Mouse (Mus musculus) midbrain, embryonic 12.5 days (tissue): ENCODE results near the gene Ldlrad3. TPM values are rescaled to one million over a fixed set of nuclear protein-coding genes. Genes with fewer than 3 reads are reported as not detected.
A peak's percentile ranks its signal among the peaks of the same experiment; 100 is the strongest.

ENCODE experiments used
- ATAC-seq: fragments of 200-750 bp; cut with Nextera tagmentation; 2 replicates; pipeline ENCODE4 v1.8.0; 2017; ENCODE audit warnings: low read depth, moderate TSS enrichment, moderate library complexity; ENCODE audit not compliant: low FRiP score
- H3K27ac ChIP-seq: fragments of 300-500 bp; sonication (generic); replicated peaks from 2 replicates; pipeline ENCODE4 v1.5.1; 2016; ENCODE audit warnings: mild to moderate bottlenecking
- H3K27me3 ChIP-seq: fragments of 300-500 bp; sonication (generic); 2 replicates; pipeline ENCODE4 v1.6.1; 2016; ENCODE audit warnings: mild to moderate bottlenecking
- H3K36me3 ChIP-seq: fragments of 300-500 bp; sonication (generic); 2 replicates; pipeline ENCODE4 v1.6.1; 2016
- H3K4me1 ChIP-seq: fragments of 300-500 bp; sonication (generic); 2 replicates; pipeline ENCODE4 v1.6.1; 2016
- H3K4me2 ChIP-seq: fragments of 300-500 bp; sonication (generic); replicated peaks from 2 replicates; pipeline ENCODE4 v1.6.1; 2016; ENCODE audit warnings: mild to moderate bottlenecking, moderate library complexity
- H3K4me3 ChIP-seq: fragments of 300-500 bp; sonication (generic); 2 replicates; pipeline ENCODE4 v1.5.1; 2016; ENCODE audit warnings: mild to moderate bottlenecking
- H3K9ac ChIP-seq: fragments of 300-500 bp; sonication (generic); replicated peaks from 2 replicates; pipeline ENCODE4 v1.6.1; 2016; ENCODE audit warnings: mild to moderate bottlenecking, moderate library complexity
- H3K9me3 ChIP-seq: fragments of 300-500 bp; sonication (generic); 2 replicates; pipeline ENCODE4 v1.6.1; 2016; ENCODE audit warnings: mild to moderate bottlenecking
- WGBS: fragments of 180-500 bp; shearing (Covaris S2); methylation state at CpG from one replicate; pipeline ENCODE4 v1.1.7; 2016; 5-methylcytosine and 5-hydroxymethylcytosine counted together
- polyA plus RNA-seq: library from polyadenylated mRNA; unstranded; fragments of >200 nt; fragmentation: Nextera tagmentation; extraction: Ambion mirVana; gene quantifications from 2 replicates; pipeline ENCODE4 v1.2.1, GENCODE M21; 2016

The Ldlrad3 gene
- polyA plus RNA-seq, 1 experiment from 2014 or later, result 58.8 TPM

GRCm38 (mm10) chr2:102103955-102104354, 82.2 kb downstream of the Ldlrad3 start:
- Histone ChIP-seq H3K4me2 (no peak overlapping the region), H3K4me1 (no peaks in the 10 kb centered on the region), H3K36me3 (no peaks in the 10 kb centered on the region), H3K27me3 (no peaks in the 10 kb centered on the region), H3K4me3 (no peak overlapping the region), H3K9me3 (no peaks in the 10 kb centered on the region), H3K9ac (no peak overlapping the region), H3K27ac (no peak overlapping the region)
- ATAC-seq, result no peak
- 86% methylated on average over 12 of the region's 12 CpGs for WGBS

GRCm38 (mm10) chr2:102100490-102100889, 85.7 kb downstream of the Ldlrad3 start:
- ATAC-seq, result no peak
- Histone ChIP-seq H3K4me2 (no peak overlapping the region), H3K9ac (no peak overlapping the region), H3K27me3 (no peaks in the 10 kb centered on the region), H3K4me1 (no peaks in the 10 kb centered on the region; the same call in 1 of the 2 replicates), H3K27ac (no peak overlapping the region), H3K4me3 (no peak overlapping the region), H3K36me3 (no peaks in the 10 kb centered on the region), H3K9me3 (no peaks in the 10 kb centered on the region)
- WGBS, result 60% methylated on average over 4 of the region's 4 CpGs

- 87% methylated on average over 14 of the region's 14 CpGs for WGBS
- Histone ChIP-seq H3K9me3 (no peaks in the 10 kb centered on the region), H3K36me3 (no peaks in the 10 kb centered on the region), H3K27me3 (no peaks in the 10 kb centered on the region), H3K4me2 (no peak overlapping the region), H3K27ac (no peak overlapping the region), H3K4me3 (no peak overlapping the region), H3K9ac (no peak overlapping the region), H3K4me1 (peaks cover 5% of the 10 kb centered on the region; the same call in 1 of the 2 replicates)
- ATAC-seq, result no peak
Measured at GRCm38 (mm10) chr2:102099702-102100450, 86.3 kb downstream of the Ldlrad3 start.

GRCm38 (mm10) chr2:102099261-102099660, 86.9 kb downstream of the Ldlrad3 start:
- ATAC-seq, result no peak

GRCm38 (mm10) chr2:102094773-102095172, 91.4 kb downstream of the Ldlrad3 start:
- Histone ChIP-seq H3K4me1 (peaks cover 24% of the 10 kb centered on the region), H3K4me3 (no peak overlapping the region), H3K4me2 (no peak overlapping the region), H3K36me3 (no peaks in the 10 kb centered on the region), H3K27me3 (no peaks in the 10 kb centered on the region), H3K9me3 (no peaks in the 10 kb centered on the region), H3K27ac (no peak overlapping the region; the same call in 1 of the 2 replicates), H3K9ac (no peak overlapping the region)
- WGBS, result 70% methylated on average over 11 of the region's 11 CpGs
- ATAC-seq, result no peak

More at GRCm38 (mm10) chr2:102099261-102099660, 86.9 kb downstream of the Ldlrad3 start:
- WGBS, result 89% methylated on average over 4 of the region's 4 CpGs
- no peak overlapping the region for H3K4me2 ChIP-seq
- peaks cover 9% of the 10 kb centered on the region; the same call in 1 of the 2 replicates for H3K4me1 ChIP-seq
- H3K9ac ChIP-seq, result no peak overlapping the region
- no peak overlapping the region for H3K4me3 ChIP-seq
- H3K27ac ChIP-seq, result no peak overlapping the region
- H3K27me3 ChIP-seq, result no peaks in the 10 kb centered on the region
- H3K36me3 ChIP-seq, result no peaks in the 10 kb centered on the region
- H3K9me3 ChIP-seq, result no peaks in the 10 kb centered on the region

GRCm38 (mm10) chr2:102094281-102094680, 91.9 kb downstream of the Ldlrad3 start:
- ATAC-seq, result no peak
- Histone ChIP-seq H3K27me3 (no peaks in the 10 kb centered on the region), H3K36me3 (no peaks in the 10 kb centered on the region), H3K27ac (peak overlapping the region; percentile 31; the same call in 1 of the 2 replicates), H3K4me1 (peaks cover 24% of the 10 kb centered on the region), H3K4me3 (no peak overlapping the region), H3K9me3 (no peaks in the 10 kb centered on the region), H3K9ac (no peak overlapping the region), H3K4me2 (no peak overlapping the region)
- WGBS, result 64% methylated on average over 3 of the region's 3 CpGs

- H3K27ac ChIP-seq, result 0 out of 2 replicates have a peak overlapping the region, but pooled peaks have one; percentile 42
Measured at GRCm38 (mm10) chr2:102092579-102092978, 93.6 kb downstream of the Ldlrad3 start.

GRCm38 (mm10) chr2:102091516-102092350, 94.5 kb downstream of the Ldlrad3 start:
- Histone ChIP-seq H3K27ac (peak overlapping the region; percentile 42; the same call in 1 of the 2 replicates), H3K4me2 (no peak overlapping the region), H3K4me3 (no peak overlapping the region), H3K4me1 (peaks cover 24% of the 10 kb centered on the region), H3K36me3 (no peaks in the 10 kb centered on the region), H3K27me3 (no peaks in the 10 kb centered on the region), H3K9ac (no peak overlapping the region), H3K9me3 (no peaks in the 10 kb centered on the region)
- ATAC-seq, result peak; percentile 80
- 55% methylated on average over 8 of the region's 8 CpGs for WGBS

More at GRCm38 (mm10) chr2:102092579-102092978, 93.6 kb downstream of the Ldlrad3 start:
- no peak overlapping the region for H3K9ac ChIP-seq
- no peaks in the 10 kb centered on the region for H3K27me3 ChIP-seq
- peaks cover 24% of the 10 kb centered on the region for H3K4me1 ChIP-seq
- no peaks in the 10 kb centered on the region for H3K9me3 ChIP-seq
- no peak overlapping the region for H3K4me2 ChIP-seq
- WGBS, result 79% methylated on average over 10 of the region's 10 CpGs
- ATAC-seq, result no peak
- no peaks in the 10 kb centered on the region for H3K36me3 ChIP-seq
- no peak overlapping the region for H3K4me3 ChIP-seq

GRCm38 (mm10) chr2:102087787-102088186, 98.4 kb downstream of the Ldlrad3 start:
- Histone ChIP-seq H3K27ac (no peak overlapping the region), H3K36me3 (no peaks in the 10 kb centered on the region), H3K9ac (no peak overlapping the region), H3K4me3 (no peak overlapping the region), H3K4me1 (peaks cover 18% of the 10 kb centered on the region), H3K27me3 (no peaks in the 10 kb centered on the region), H3K9me3 (0 out of 2 replicates have a peak, but pooled peaks cover 4% of the 10 kb centered on the region), H3K4me2 (no peak overlapping the region)
- no peak for ATAC-seq
- WGBS, result 95% methylated on average over 5 of the region's 5 CpGs

GRCm38 (mm10) chr2:102086583-102086982, 99.6 kb downstream of the Ldlrad3 start:
- H3K36me3 ChIP-seq, result peaks cover 5% of the 10 kb centered on the region
- no peak overlapping the region for H3K27ac ChIP-seq
- H3K9me3 ChIP-seq, result 0 out of 2 replicates have a peak, but pooled peaks cover 4% of the 10 kb centered on the region
- H3K27me3 ChIP-seq, result no peaks in the 10 kb centered on the region
- WGBS, result 98% methylated on average over 23 of the region's 23 CpGs
- ATAC-seq, result no peak
- no peak overlapping the region for H3K9ac ChIP-seq
- H3K4me2 ChIP-seq, result no peak overlapping the region
- no peak overlapping the region for H3K4me3 ChIP-seq
- H3K4me1 ChIP-seq, result peaks cover 6% of the 10 kb centered on the region

GRCm38 (mm10) chr2:102082782-102083181, 103.4 kb downstream of the Ldlrad3 start:
- Histone ChIP-seq H3K27ac (no peak overlapping the region), H3K9me3 (0 out of 2 replicates have a peak, but pooled peaks cover 7% of the 10 kb centered on the region), H3K36me3 (peaks cover 12% of the 10 kb centered on the region), H3K9ac (no peak overlapping the region), H3K4me1 (0 out of 2 replicates have a peak, but pooled peaks cover 5% of the 10 kb centered on the region), H3K4me2 (no peak overlapping the region), H3K4me3 (no peak overlapping the region), H3K27me3 (no peaks in the 10 kb centered on the region)
- ATAC-seq, result no peak

- no peaks in the 10 kb centered on the region for H3K27me3 ChIP-seq
- no peak overlapping the region for H3K9ac ChIP-seq
- no peak; the same call in 1 of the 2 replicates for ATAC-seq
- no peak overlapping the region for H3K27ac ChIP-seq
- H3K9me3 ChIP-seq, result 0 out of 2 replicates have a peak, but pooled peaks cover 3% of the 10 kb centered on the region
- WGBS, result 52% methylated on average over 4 of the region's 4 CpGs
- no peak overlapping the region for H3K4me3 ChIP-seq
- H3K4me1 ChIP-seq, result no peaks in the 10 kb centered on the region
- peaks cover 25% of the 10 kb centered on the region for H3K36me3 ChIP-seq
- H3K4me2 ChIP-seq, result no peak overlapping the region
Measured at GRCm38 (mm10) chr2:102077554-102077953, 108.6 kb downstream of the Ldlrad3 start.
